Mouse (Mus musculus): ENCODE results near the gene Adcy7.

Adcy7 gene

GRCm38 (mm10) chr8:88272231-88273050, at the start of gene Adcy7:
Gene Adcy7 (plus strand): TSS chr8:88272403.
- DNase-seq (ENCODE audit: low read depth) = no peak

GRCm38 (mm10) chr8:88225358-88225757, 46.8 kb upstream of the Adcy7 start:
- no peak for DNase-seq (ENCODE audit: low read depth)

- DNase-seq (ENCODE audit: low read depth) = no peak
Measured at GRCm38 (mm10) chr8:88227851-88228250, 44.4 kb upstream of the Adcy7 start.

- DNase-seq (ENCODE audit: low read depth) = no peak
Measured at GRCm38 (mm10) chr8:88228286-88228685, 43.9 kb upstream of the Adcy7 start.

GRCm38 (mm10) chr8:88228800-88229199, 43.4 kb upstream of the Adcy7 start:
- no peak for DNase-seq (ENCODE audit: low read depth)

- no peak for DNase-seq (ENCODE audit: low read depth)
Measured at GRCm38 (mm10) chr8:88236666-88237065, 35.5 kb upstream of the Adcy7 start.

GRCm38 (mm10) chr8:88237606-88238005, 34.6 kb upstream of the Adcy7 start:
- no peak for DNase-seq (ENCODE audit: low read depth)

GRCm38 (mm10) chr8:88239277-88239676, 32.9 kb upstream of the Adcy7 start:
- no peak for DNase-seq (ENCODE audit: low read depth)

- no peak for DNase-seq (ENCODE audit: low read depth)
Measured at GRCm38 (mm10) chr8:88241871-88242270, 30.3 kb upstream of the Adcy7 start.

- DNase-seq (ENCODE audit: low read depth) = peak; percentile 19
Measured at GRCm38 (mm10) chr8:88244298-88244697, 27.9 kb upstream of the Adcy7 start.

- no peak for DNase-seq (ENCODE audit: low read depth)
Measured at GRCm38 (mm10) chr8:88252791-88253190, 19.4 kb upstream of the Adcy7 start.

GRCm38 (mm10) chr8:88254957-88255356, 17.2 kb upstream of the Adcy7 start:
- DNase-seq (ENCODE audit: low read depth) = no peak

GRCm38 (mm10) chr8:88258024-88258423, 14.2 kb upstream of the Adcy7 start:
- no peak for DNase-seq (ENCODE audit: low read depth)

GRCm38 (mm10) chr8:88258544-88258943, 13.7 kb upstream of the Adcy7 start:
- no peak for DNase-seq (ENCODE audit: low read depth)

- DNase-seq (ENCODE audit: low read depth) = no peak
Measured at GRCm38 (mm10) chr8:88260466-88260980, 11.7 kb upstream of the Adcy7 start.

GRCm38 (mm10) chr8:88262831-88263635, 9.2 kb upstream of the Adcy7 start:
- no peak for DNase-seq (ENCODE audit: low read depth)

GRCm38 (mm10) chr8:88265511-88265910, 6.7 kb upstream of the Adcy7 start:
- no peak for DNase-seq (ENCODE audit: low read depth)

GRCm38 (mm10) chr8:88266170-88266800, 5.9 kb upstream of the Adcy7 start:
- DNase-seq (ENCODE audit: low read depth) = no peak

GRCm38 (mm10) chr8:88266801-88267403, 5.3 kb upstream of the Adcy7 start:
- DNase-seq (ENCODE audit: low read depth) = no peak

GRCm38 (mm10) chr8:88269107-88269875, 2.9 kb upstream of the Adcy7 start:
- no peak for DNase-seq (ENCODE audit: low read depth)

- DNase-seq (ENCODE audit: low read depth) = no peak
Measured at GRCm38 (mm10) chr8:88270086-88270485, 2.1 kb upstream of the Adcy7 start.
